Comparison of ENCODE assay signal across 12 mouse cellular contexts in genomic region chr17:4738717-4739485, GRCm38 (mm10).
DNase-seq lines count a peak whose midpoint lies in the region; ATAC-seq and TF ChIP-seq lines count a peak whose summit lies in the region.
"Had no signal": no experiment of that assay in that cellular context is flagged by ENCODE, and none has a peak within 500 bp of the region (broad histone marks: within the 10 kb centered on the region; RNA-seq: fewer than 3 reads in every experiment).

No protein-coding gene starts in this region.

- peaks cover 27% of the 10 kb centered on the region for H3K4me1 ChIP-seq in hindbrain, embryonic 10.5 days (replicated peaks)
- H3K4me1 ChIP-seq in hindbrain, postnatal 0 days (ENCODE audit: insufficient read depth, low read length): peaks cover 10% of the 10 kb centered on the region
- H3K4me1 ChIP-seq in ES-Bruce4 (ENCODE audit: control insufficient read depth, insufficient read depth, low read length): no peaks in the 10 kb centered on the region
- no peaks in the 10 kb centered on the region for H3K4me1 ChIP-seq in lung, postnatal 0 days (ENCODE audit: insufficient read depth, low read depth, low read length)
- H3K4me1 ChIP-seq in intestine, embryonic 16.5 days (ENCODE audit: control insufficient read depth, insufficient read depth, low read length): 0 out of 2 replicates have a peak, but pooled peaks cover 6% of the 10 kb centered on the region
- H3K4me1 ChIP-seq: liver, embryonic 15.5 days had no signal

- no peaks in the 10 kb centered on the region for H3K27me3 ChIP-seq in hindbrain, embryonic 10.5 days (ENCODE audit: insufficient read depth, poor library complexity, severe bottlenecking)
- no peaks in the 10 kb centered on the region for H3K27me3 ChIP-seq in hindbrain, postnatal 0 days (ENCODE audit: insufficient read depth, low read length)
- H3K27me3 ChIP-seq in ES-Bruce4 (ENCODE audit: control insufficient read depth, insufficient read depth, low read length, poor library complexity, severe bottlenecking): no peaks in the 10 kb centered on the region
- H3K27me3 ChIP-seq in lung, postnatal 0 days (replicated peaks; ENCODE audit: insufficient read depth, low read length): no peaks in the 10 kb centered on the region
- H3K27me3 ChIP-seq in intestine, embryonic 16.5 days (replicated peaks; ENCODE audit: control insufficient read depth, insufficient read depth, low read length): no peaks in the 10 kb centered on the region
- H3K27me3 ChIP-seq: liver, embryonic 15.5 days had no signal

- intact Hi-C loops in heart, postnatal 36 days (cut with DNase I): no loop called here

- ATAC-seq in cerebellum, adult (ENCODE audit: insufficient number of reproducible peaks, low FRiP score, low TSS enrichment): no peak
- no peak for ATAC-seq in hindbrain, postnatal 0 days
- ATAC-seq in lung, postnatal 0 days: no peak
- no peak for ATAC-seq in intestine, embryonic 16.5 days

- no peaks in the 10 kb centered on the region for H3K9me3 ChIP-seq in hindbrain, embryonic 10.5 days
- no peaks in the 10 kb centered on the region for H3K9me3 ChIP-seq in hindbrain, postnatal 0 days (ENCODE audit: low read length)
- no peaks in the 10 kb centered on the region for H3K9me3 ChIP-seq in ES-Bruce4 (replicated peaks; ENCODE audit: control insufficient read depth, insufficient read depth, low read length, poor library complexity, severe bottlenecking)
- H3K9me3 ChIP-seq in lung, postnatal 0 days (ENCODE audit: low read length): no peaks in the 10 kb centered on the region
- H3K9me3 ChIP-seq in intestine, embryonic 16.5 days (ENCODE audit: control insufficient read depth, low read length): no peaks in the 10 kb centered on the region
- H3K9me3 ChIP-seq: liver, embryonic 15.5 days had no signal

- TF ChIP-seq EP300 in ES-Bruce4 (IDR thresholded peaks at IDR 0.05; ENCODE audit: insufficient read depth, low read depth, low read length): 0 out of 2 replicates have a peak, but pooled peaks have one; percentile 6
- no peak for TF ChIP-seq EP300 in lung, postnatal 0 days (IDR thresholded peaks at IDR 0.05)

- peak; percentile 10 to 14 for DNase-seq in cerebellum, postnatal 14 days
- peak; percentile 15 for DNase-seq in hindbrain, embryonic 10.5 days (ENCODE audit: low spot score)
- no peak for DNase-seq in hindbrain, postnatal 0 days (ENCODE audit: low spot score)
- DNase-seq in heart, postnatal 36 days: peak; percentile 6 to 14
- DNase-seq in lung, postnatal 0 days (ENCODE audit: low spot score): no peak
- DNase-seq: adrenal gland, postnatal 36 days; cerebellum, adult 9-10 months had no signal

- no peak overlapping the region for H3K9ac ChIP-seq in hindbrain, postnatal 0 days (replicated peaks; ENCODE audit: low read length)
- H3K9ac ChIP-seq in ES-Bruce4 (ENCODE audit: low read depth, poor library complexity, severe bottlenecking): no peak overlapping the region
- H3K9ac ChIP-seq in lung, postnatal 0 days (replicated peaks; ENCODE audit: low read depth): no peak overlapping the region
- no peak overlapping the region for H3K9ac ChIP-seq in intestine, embryonic 16.5 days (ENCODE audit: low read depth, low read length)
- H3K9ac ChIP-seq: hindbrain, embryonic 14.5 days; liver, embryonic 15.5 days had no signal

- H3K4me3 ChIP-seq in hindbrain, embryonic 10.5 days: no peak overlapping the region
- no peak overlapping the region for H3K4me3 ChIP-seq in hindbrain, postnatal 0 days (ENCODE audit: low read length)
- no peak overlapping the region for H3K4me3 ChIP-seq in ES-Bruce4 (ENCODE audit: low read depth, low read length)
- H3K4me3 ChIP-seq in lung, postnatal 0 days (ENCODE audit: low read depth, low read length): no peak overlapping the region
- H3K4me3 ChIP-seq in intestine, embryonic 16.5 days (ENCODE audit: low read length): no peak overlapping the region
- H3K4me3 ChIP-seq: liver, embryonic 15.5 days had no signal

- H3K4me2 ChIP-seq in hindbrain, postnatal 0 days (ENCODE audit: low read depth, low read length): no peak overlapping the region
- no peak overlapping the region for H3K4me2 ChIP-seq in lung, postnatal 0 days (replicated peaks; ENCODE audit: low read depth, low read length)
- no peak overlapping the region for H3K4me2 ChIP-seq in intestine, embryonic 16.5 days (ENCODE audit: low read depth, low read length)
- H3K4me2 ChIP-seq: hindbrain, embryonic 14.5 days; liver, embryonic 15.5 days had no signal

- no peak for TF ChIP-seq CTCF in hindbrain, postnatal 0 days (IDR thresholded peaks at IDR 0.05; ENCODE audit: low read depth)
- no peak for TF ChIP-seq CTCF in ES-Bruce4 (IDR thresholded peaks at IDR 0.05; ENCODE audit: low read depth, low read length)
- TF ChIP-seq CTCF in lung, postnatal 0 days (IDR thresholded peaks at IDR 0.05): no peak

- WGBS in hindbrain, embryonic 10.5 days: 9% methylated on average over 7 of the region's 7 CpGs
- 15% methylated on average over 7 of the region's 7 CpGs for WGBS in hindbrain, postnatal 0 days
- 29% methylated on average over 5 of the region's 7 CpGs for WGBS in lung, postnatal 0 days
- WGBS in intestine, embryonic 16.5 days: 16% methylated on average over 7 of the region's 7 CpGs

- no peaks in the 10 kb centered on the region for H3K36me3 ChIP-seq in hindbrain, embryonic 10.5 days
- no peaks in the 10 kb centered on the region for H3K36me3 ChIP-seq in hindbrain, postnatal 0 days (ENCODE audit: insufficient read depth, low read length)
- H3K36me3 ChIP-seq in ES-Bruce4 (ENCODE audit: control insufficient read depth, insufficient read depth, low read length, poor library complexity, severe bottlenecking): no peaks in the 10 kb centered on the region
- no peaks in the 10 kb centered on the region for H3K36me3 ChIP-seq in lung, postnatal 0 days (ENCODE audit: insufficient read depth, low read length)
- H3K36me3 ChIP-seq in intestine, embryonic 16.5 days (ENCODE audit: control insufficient read depth, insufficient read depth, low read length): no peaks in the 10 kb centered on the region
- H3K36me3 ChIP-seq: liver, embryonic 15.5 days had no signal

- H3K27ac ChIP-seq in hindbrain, embryonic 10.5 days: peak overlapping the region; percentile 50
- no peak overlapping the region for H3K27ac ChIP-seq in hindbrain, postnatal 0 days
- no peak overlapping the region for H3K27ac ChIP-seq in ES-Bruce4 (ENCODE audit: insufficient read depth, low read length)
- no peak overlapping the region for H3K27ac ChIP-seq in lung, postnatal 0 days (ENCODE audit: low read length)
- no peak overlapping the region for H3K27ac ChIP-seq in intestine, embryonic 16.5 days (ENCODE audit: low read length)
- H3K27ac ChIP-seq: hindbrain, embryonic 14.5 days; liver, embryonic 15.5 days had no signal

- no peak for TF ChIP-seq POLR2A in ES-Bruce4 (IDR thresholded peaks at IDR 0.05; ENCODE audit: insufficient read depth, low read length)

Comparison
In these comparisons a context has a peak if more than half of its experiments do, and no peak if none do; other contexts are left out.
1. DNase-seq: peak in cerebellum, postnatal 14 days (2 of 2), hindbrain, embryonic 10.5 days (single experiment) and heart, postnatal 36 days (2 of 2); none in hindbrain, postnatal 0 days (single experiment) and lung, postnatal 0 days (single experiment).